Mouse (Mus musculus) forebrain, embryonic 15.5 days (tissue): Measurements from ENCODE around the gene Rabac1. TPM values are rescaled to one million over a fixed set of nuclear protein-coding genes. Genes with fewer than 3 reads are reported as not detected.

Experiments
- ATAC-seq: fragments of 200-750 bp; cut with Nextera tagmentation; replicated peaks from 2 replicates; pipeline ENCODE4 v1.8.0; 2017; ENCODE audit warnings: mild to moderate bottlenecking, moderate TSS enrichment, moderate library complexity
- H3K27ac ChIP-seq: fragments of 300-500 bp; sonication (generic); replicated peaks from 2 replicates; pipeline ENCODE4 v1.5.1; 2015; ENCODE audit warnings: mild to moderate bottlenecking, inconsistent platforms
- H3K27me3 ChIP-seq: fragments of 300-500 bp; sonication (generic); 2 replicates; pipeline ENCODE4 v1.6.1; 2015; ENCODE audit warnings: inconsistent platforms
- H3K36me3 ChIP-seq: fragments of 300-500 bp; sonication (generic); 2 replicates; pipeline ENCODE4 v1.6.1; 2015; ENCODE audit warnings: mild to moderate bottlenecking, inconsistent platforms
- H3K4me1 ChIP-seq: fragments of 300-500 bp; sonication (generic); 2 replicates; pipeline ENCODE4 v1.6.1; 2015; ENCODE audit warnings: inconsistent platforms
- H3K4me2 ChIP-seq: fragments of 300-500 bp; sonication (generic); replicated peaks from 2 replicates; pipeline ENCODE4 v1.6.1; 2015; ENCODE audit warnings: mild to moderate bottlenecking, inconsistent platforms
- H3K4me3 ChIP-seq: fragments of 300-500 bp; sonication (generic); 2 replicates; pipeline ENCODE4 v1.5.1; 2015; ENCODE audit warnings: mild to moderate bottlenecking, inconsistent platforms
- H3K9ac ChIP-seq: fragments of 300-500 bp; sonication (generic); replicated peaks from 2 replicates; pipeline ENCODE4 v1.6.1; 2015; ENCODE audit warnings: mild to moderate bottlenecking, inconsistent platforms
- H3K9me3 ChIP-seq: fragments of 300-500 bp; sonication (generic); 2 replicates; pipeline ENCODE4 v1.6.1; 2016; ENCODE audit warnings: inconsistent platforms
- whole genome bisulfite sequencing: fragments of 180-500 bp; shearing (Covaris S2); methylation state at CpG from one replicate; pipeline ENCODE4 v1.1.7; 2015; ENCODE audit warnings: mixed read lengths; 5-methylcytosine and 5-hydroxymethylcytosine counted together
- microRNA-seq: library from miRNA; unstranded; fragments of <30 nt; microRNA quantifications from one replicate; pipeline ENCODE4, GENCODE M21; 2016
- polyA plus RNA-seq: library from polyadenylated mRNA; unstranded; fragments of >200 nt; fragmentation: Nextera tagmentation; extraction: Ambion mirVana; gene quantifications from 2 replicates; pipeline ENCODE4 v1.2.1, GENCODE M21; 2015

Rabac1 gene
- polyA plus RNA-seq, 1 experiment from 2014 or later: 195 TPM

DNA sequence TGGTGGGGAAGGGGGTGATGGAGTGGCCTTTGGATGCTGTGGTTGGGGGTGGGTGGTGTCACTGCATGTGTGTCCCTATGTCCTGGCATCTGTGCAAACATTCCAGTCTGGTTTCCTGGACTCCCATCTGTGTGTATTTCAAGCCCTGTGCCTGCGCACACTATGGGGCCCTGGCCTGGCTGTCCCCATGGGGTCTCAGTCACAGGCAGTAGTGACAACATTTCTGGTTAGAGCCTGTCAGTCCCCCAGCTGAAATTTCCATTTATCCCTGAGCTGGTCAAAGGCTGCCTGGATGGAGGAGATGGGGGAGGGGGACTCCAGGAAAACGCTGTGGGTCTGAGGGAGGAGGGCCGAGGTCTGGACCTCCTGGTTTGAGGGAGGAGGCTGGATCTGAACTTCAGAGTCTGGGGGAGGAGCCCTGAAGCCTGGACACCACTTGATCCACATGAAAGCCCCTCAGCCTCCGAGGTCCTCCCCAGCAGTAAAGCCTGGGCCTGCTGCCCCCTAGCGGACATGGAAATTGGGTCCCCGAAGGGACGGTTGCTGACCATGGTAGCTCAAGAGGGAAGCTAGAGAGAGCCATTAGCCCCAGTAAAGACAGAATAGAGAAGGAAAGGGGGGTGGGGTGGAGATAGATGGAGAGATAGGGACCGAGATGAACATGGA, 22.5 kb downstream of the Rabac1 start:
- peaks cover 85% of the 10 kb centered on the region for H3K27me3 ChIP-seq
- H3K27ac ChIP-seq: no peak overlapping the region
- no peak overlapping the region for H3K4me2 ChIP-seq
- H3K4me3 ChIP-seq: no peak overlapping the region
- 2% methylated on average over 8 of the region's 8 CpGs for WGBS
- ATAC-seq: 0 out of 2 replicates have a peak, but pooled peaks have one; percentile 19
- H3K36me3 ChIP-seq: no peaks in the 10 kb centered on the region
- no peak overlapping the region for H3K9ac ChIP-seq
- no peaks in the 10 kb centered on the region for H3K9me3 ChIP-seq
- H3K4me1 ChIP-seq: peaks cover 26% of the 10 kb centered on the region

GRCm38 (mm10) chr7:24948774-24949173, 23.8 kb downstream of the Rabac1 start:
- H3K4me1 ChIP-seq: peaks cover 23% of the 10 kb centered on the region
- H3K27ac ChIP-seq: no peak overlapping the region

GRCm38 (mm10) chr7:24947316-24948048, 25.1 kb downstream of the Rabac1 start:
- 6% methylated on average over 7 of the region's 7 CpGs for WGBS
- Histone ChIP-seq H3K36me3 (no peaks in the 10 kb centered on the region), H3K4me1 (peaks cover 26% of the 10 kb centered on the region)

More at GRCm38 (mm10) chr7:24948774-24949173, 23.8 kb downstream of the Rabac1 start:
- Histone ChIP-seq H3K9ac (peak overlapping the region; percentile 29; the same call in 1 of the 2 replicates), H3K9me3 (no peaks in the 10 kb centered on the region), H3K27me3 (peaks cover 95% of the 10 kb centered on the region), H3K36me3 (no peaks in the 10 kb centered on the region), H3K4me2 (peak overlapping the region; percentile 26; the same call in 1 of the 2 replicates), H3K4me3 (peak overlapping the region; percentile 22)
- WGBS: 1% methylated on average over 29 of the region's 29 CpGs
- no peak for ATAC-seq

GRCm38 (mm10) chr7:24944257-24944950, 28.1 kb downstream of the Rabac1 start, which contains the start of gene Gm4881:
Gene Gm4881 (minus strand): TSS chr7:24944494.
- Histone ChIP-seq H3K27ac (no peak within 1 kb of the TSS), H3K4me2 (peak within 1 kb of the TSS; percentile 60), H3K36me3 (no peaks in the 10 kb centered on the region), H3K9me3 (no peaks in the 10 kb centered on the region), H3K27me3 (peaks cover 89% of the 10 kb centered on the region), H3K9ac (peak within 1 kb of the TSS; percentile 32; the same call in 1 of the 2 replicates), H3K4me3 (peak within 1 kb of the TSS; percentile 38), H3K4me1 (peaks cover 16% of the 10 kb centered on the region)
- 1% methylated on average over 69 of the region's 72 CpGs for WGBS
- no peak for ATAC-seq

More at GRCm38 (mm10) chr7:24947316-24948048, 25.1 kb downstream of the Rabac1 start:
- Histone ChIP-seq H3K27ac (no peak overlapping the region), H3K9ac (no peak overlapping the region), H3K4me3 (no peak overlapping the region), H3K4me2 (no peak overlapping the region), H3K9me3 (no peaks in the 10 kb centered on the region), H3K27me3 (peaks cover 97% of the 10 kb centered on the region)
- no peak for ATAC-seq

- no peak overlapping the region for H3K27ac ChIP-seq
- no peak overlapping the region for H3K9ac ChIP-seq
- peaks cover 13% of the 10 kb centered on the region for H3K4me1 ChIP-seq
- H3K36me3 ChIP-seq: no peaks in the 10 kb centered on the region
- WGBS: 9% methylated on average over 6 of the region's 6 CpGs
- no peaks in the 10 kb centered on the region for H3K9me3 ChIP-seq
- no peak for ATAC-seq
- no peak overlapping the region; the same call in 1 of the 2 replicates for H3K4me3 ChIP-seq
- H3K27me3 ChIP-seq: peaks cover 83% of the 10 kb centered on the region
- no peak overlapping the region for H3K4me2 ChIP-seq
These were observed 28.9 kb downstream of the Rabac1 start for GRCm38 (mm10) chr7:24943641-24944040.

- H3K4me1 ChIP-seq: peaks cover 19% of the 10 kb centered on the region
- H3K9me3 ChIP-seq: no peaks in the 10 kb centered on the region
- ATAC-seq: no peak
- peaks cover 67% of the 10 kb centered on the region for H3K27me3 ChIP-seq
- H3K9ac ChIP-seq: no peak overlapping the region
- H3K4me3 ChIP-seq: no peak overlapping the region
- WGBS: 1% methylated on average over 15 of the region's 15 CpGs
- peaks cover 3% of the 10 kb centered on the region; the same call in 1 of the 2 replicates for H3K36me3 ChIP-seq
- no peak overlapping the region for H3K27ac ChIP-seq
- no peak overlapping the region for H3K4me2 ChIP-seq
These were observed 40.9 kb downstream of the Rabac1 start for GRCm38 (mm10) chr7:24931651-24932050.

- Histone ChIP-seq H3K9me3 (no peaks in the 10 kb centered on the region), H3K4me2 (no peak overlapping the region), H3K9ac (no peak overlapping the region), H3K4me3 (no peak overlapping the region), H3K36me3 (peaks cover 13% of the 10 kb centered on the region), H3K27me3 (peaks cover 61% of the 10 kb centered on the region), H3K4me1 (peaks cover 19% of the 10 kb centered on the region), H3K27ac (no peak overlapping the region)
- WGBS: 51% methylated on average over 6 of the region's 6 CpGs
- no peak for ATAC-seq
These were observed 42.1 kb downstream of the Rabac1 start for GRCm38 (mm10) chr7:24930475-24930874.

Small RNA genes lying within 50 kb of the gene (microRNA-seq; reads per million reads assigned to microRNA genes)
- gene Mir7046: not detected
- gene Mir7047: not detected

Other genes with a start within 250 kb of the Rabac1 start
- not detected in 2 replicates for gene Gm4763, start 245.8 kb downstream of the Rabac1 start, polyA plus RNA-seq
- 0.31 TPM in 1 of 2 replicates, not detected in the other for gene Cd177, start 212.4 kb downstream of the Rabac1 start, polyA plus RNA-seq
- not detected in 2 replicates for gene Ceacam10, start 195.5 kb downstream of the Rabac1 start, polyA plus RNA-seq
- 27.2 and 27.9 TPM in 2 replicates for gene Gm9844, start 110.5 kb downstream of the Rabac1 start, polyA plus RNA-seq
- gene Lypd4, start 102.8 kb downstream of the Rabac1 start, polyA plus RNA-seq: not detected in 2 replicates
- not detected in 2 replicates for gene Dmrtc2, start 102.7 kb downstream of the Rabac1 start, polyA plus RNA-seq
- gene Rps19, start 88.4 kb downstream of the Rabac1 start, polyA plus RNA-seq: 1,460 and 1,591 TPM in 2 replicates
- gene Cd79a, start 75.4 kb downstream of the Rabac1 start, polyA plus RNA-seq: 0.20 and 0.34 TPM in 2 replicates
- gene Arhgef1, start 69.8 kb downstream of the Rabac1 start, polyA plus RNA-seq: 74.4 and 82.0 TPM in 2 replicates
- 0.22 and 1.3 TPM in 2 replicates for gene Gm4881, start 28.3 kb downstream of the Rabac1 start, polyA plus RNA-seq
- gene Atp1a3, start 33.2 kb upstream of the Rabac1 start, polyA plus RNA-seq: 181 and 191 TPM in 2 replicates
- 15.9 and 17.1 TPM in 2 replicates for gene Grik5, start 99.6 kb upstream of the Rabac1 start, polyA plus RNA-seq
- gene Zfp574, start 99.8 kb upstream of the Rabac1 start, polyA plus RNA-seq: 35.8 and 40.8 TPM in 2 replicates
- 17.4 and 17.5 TPM in 2 replicates for gene Pou2f2, start 207.0 kb upstream of the Rabac1 start, polyA plus RNA-seq
- gene Dedd2, start 247.9 kb upstream of the Rabac1 start, polyA plus RNA-seq: 17.7 and 18.0 TPM in 2 replicates
- gene Zfp526, start 248.7 kb upstream of the Rabac1 start, polyA plus RNA-seq: 1.9 and 2.0 TPM in 2 replicates